Mouse (Mus musculus) embryonic facial prominence, embryonic 13.5 days (tissue): ENCODE results near the gene Tmprss9. TPM values are rescaled to one million over a fixed set of nuclear protein-coding genes. Genes with fewer than 3 reads are reported as not detected.

Experiments
- ATAC-seq: fragments of 200-750 bp; cut with Nextera tagmentation; 2 replicates; pipeline ENCODE4 v1.8.0; 2017; ENCODE audit warnings: low read depth; ENCODE audit not compliant: insufficient number of reproducible peaks, insufficient read depth, low FRiP score, low TSS enrichment
- H3K27ac ChIP-seq: fragments of 300-500 bp; sonication (generic); 2 replicates; pipeline ENCODE4 v1.5.1; 2015; ENCODE audit warnings: moderate library complexity, mild to moderate bottlenecking, inconsistent platforms
- H3K27me3 ChIP-seq: fragments of 300-500 bp; sonication (generic); 2 replicates; pipeline ENCODE4 v1.6.1; 2015; ENCODE audit warnings: mild to moderate bottlenecking, inconsistent platforms
- H3K36me3 ChIP-seq: fragments of 300-500 bp; sonication (generic); 2 replicates; pipeline ENCODE4 v1.6.1; 2015; ENCODE audit warnings: mild to moderate bottlenecking, inconsistent platforms
- H3K4me1 ChIP-seq: fragments of 300-500 bp; sonication (generic); 2 replicates; pipeline ENCODE4 v1.6.1; 2015; ENCODE audit warnings: inconsistent platforms
- H3K4me2 ChIP-seq: fragments of 300-500 bp; sonication (generic); 2 replicates; pipeline ENCODE4 v1.6.1; 2015; ENCODE audit warnings: moderate library complexity, mild to moderate bottlenecking, inconsistent platforms
- H3K4me3 ChIP-seq: fragments of 300-500 bp; sonication (generic); 2 replicates; pipeline ENCODE4 v1.5.1; 2015; ENCODE audit warnings: mild to moderate bottlenecking, inconsistent platforms
- H3K9ac ChIP-seq: fragments of 300-500 bp; sonication (generic); 2 replicates; pipeline ENCODE4 v1.6.1; 2015; ENCODE audit warnings: mild to moderate bottlenecking, inconsistent platforms
- H3K9me3 ChIP-seq: fragments of 300-500 bp; sonication (generic); 2 replicates; pipeline ENCODE4 v1.6.1; 2016; ENCODE audit warnings: inconsistent platforms
- WGBS: fragments of 180-500 bp; shearing (Covaris S2); methylation state at CpG from one replicate; pipeline ENCODE4 v1.1.7; 2015; ENCODE audit warnings: mixed read lengths; 5-methylcytosine and 5-hydroxymethylcytosine counted together
- polyA plus RNA-seq: library from polyadenylated mRNA; unstranded; fragments of >200 nt; fragmentation: Nextera tagmentation; extraction: Ambion mirVana; gene quantifications from 2 replicates; pipeline ENCODE4 v1.2.1, GENCODE M21; 2015

The Tmprss9 gene
- polyA plus RNA-seq, 1 experiment from 2014 or later = not detected

- H3K9ac ChIP-seq = no peak overlapping the region
- no peak overlapping the region for H3K4me2 ChIP-seq
- no peak for ATAC-seq
- no peak overlapping the region for H3K4me3 ChIP-seq
- H3K27me3 ChIP-seq = peaks cover 16% of the 10 kb centered on the region
- peaks cover 5% of the 10 kb centered on the region; the same call in 1 of the 2 replicates for H3K9me3 ChIP-seq
- H3K4me1 ChIP-seq = peaks cover 38% of the 10 kb centered on the region
- peaks cover 31% of the 10 kb centered on the region for H3K36me3 ChIP-seq
- no peak overlapping the region for H3K27ac ChIP-seq
- 69% methylated on average over 1 of the region's 1 CpGs for WGBS
These were observed 42.0 kb upstream of the Tmprss9 start for GRCm38 (mm10) chr10:80829359-80830278.

- H3K9ac ChIP-seq = no peak overlapping the region
- peaks cover 31% of the 10 kb centered on the region for H3K36me3 ChIP-seq
- H3K27ac ChIP-seq = no peak overlapping the region; the same call in 1 of the 2 replicates
- no peak overlapping the region for H3K4me3 ChIP-seq
- H3K9me3 ChIP-seq = peaks cover 14% of the 10 kb centered on the region
- H3K4me1 ChIP-seq = peaks cover 38% of the 10 kb centered on the region
- H3K4me2 ChIP-seq = no peak overlapping the region
- H3K27me3 ChIP-seq = peaks cover 32% of the 10 kb centered on the region
- ATAC-seq = no peak
- WGBS = 3% methylated on average over 9 of the region's 9 CpGs
These were observed 40.5 kb upstream of the Tmprss9 start for GRCm38 (mm10) chr10:80831136-80831535.

GRCm38 (mm10) chr10:80832818-80833217 is 38.8 kb upstream of the Tmprss9 start:
- no peak for ATAC-seq
- Histone ChIP-seq H3K4me1 (peaks cover 37% of the 10 kb centered on the region), H3K27ac (no peak overlapping the region), H3K4me3 (no peak overlapping the region), H3K4me2 (no peak overlapping the region), H3K27me3 (peaks cover 48% of the 10 kb centered on the region), H3K9me3 (peaks cover 14% of the 10 kb centered on the region), H3K9ac (no peak overlapping the region), H3K36me3 (peaks cover 31% of the 10 kb centered on the region)
- 73% methylated on average over 7 of the region's 7 CpGs for WGBS

GRCm38 (mm10) chr10:80835617-80836016 is 36.0 kb upstream of the Tmprss9 start:
- peaks cover 13% of the 10 kb centered on the region for H3K4me1 ChIP-seq
- H3K9me3 ChIP-seq = peaks cover 14% of the 10 kb centered on the region
- WGBS = 60% methylated on average over 30 of the region's 30 CpGs
- H3K36me3 ChIP-seq = peaks cover 9% of the 10 kb centered on the region
- H3K9ac ChIP-seq = no peak overlapping the region
- peaks cover 57% of the 10 kb centered on the region for H3K27me3 ChIP-seq
- peak overlapping the region; percentile 7; the same call in 1 of the 2 replicates for H3K4me2 ChIP-seq
- no peak overlapping the region for H3K27ac ChIP-seq
- no peak for ATAC-seq
- H3K4me3 ChIP-seq = 0 out of 2 replicates have a peak overlapping the region, but pooled peaks have one; percentile 5

GRCm38 (mm10) chr10:80836949-80837379 is 34.7 kb upstream of the Tmprss9 start:
- no peak overlapping the region for H3K4me2 ChIP-seq
- 0 out of 2 replicates have a peak, but pooled peaks cover 3% of the 10 kb centered on the region for H3K4me1 ChIP-seq
- no peak overlapping the region for H3K27ac ChIP-seq
- WGBS = 40% methylated on average over 7 of the region's 7 CpGs
- H3K36me3 ChIP-seq = 0 out of 2 replicates have a peak, but pooled peaks cover 4% of the 10 kb centered on the region
- peaks cover 14% of the 10 kb centered on the region for H3K9me3 ChIP-seq
- H3K27me3 ChIP-seq = peaks cover 67% of the 10 kb centered on the region
- H3K4me3 ChIP-seq = no peak overlapping the region
- no peak for ATAC-seq
- H3K9ac ChIP-seq = no peak overlapping the region

GRCm38 (mm10) chr10:80837827-80838226 is 33.8 kb upstream of the Tmprss9 start:
- H3K9me3 ChIP-seq = peaks cover 14% of the 10 kb centered on the region
- no peak overlapping the region for H3K9ac ChIP-seq
- no peaks in the 10 kb centered on the region for H3K36me3 ChIP-seq
- 9% methylated on average over 2 of the region's 2 CpGs for WGBS
- H3K4me2 ChIP-seq = no peak overlapping the region
- H3K27me3 ChIP-seq = peaks cover 75% of the 10 kb centered on the region
- ATAC-seq = no peak
- no peak overlapping the region for H3K4me3 ChIP-seq
- 0 out of 2 replicates have a peak, but pooled peaks cover 3% of the 10 kb centered on the region for H3K4me1 ChIP-seq
- H3K27ac ChIP-seq = no peak overlapping the region

- H3K9me3 ChIP-seq = peaks cover 14% of the 10 kb centered on the region
- no peak overlapping the region for H3K27ac ChIP-seq
- no peak overlapping the region for H3K4me3 ChIP-seq
- peaks cover 9% of the 10 kb centered on the region for H3K4me1 ChIP-seq
- H3K27me3 ChIP-seq = peaks cover 77% of the 10 kb centered on the region
- 45% methylated on average over 2 of the region's 2 CpGs for WGBS
- H3K9ac ChIP-seq = no peak overlapping the region
- no peak overlapping the region for H3K4me2 ChIP-seq
- no peak for ATAC-seq
- H3K36me3 ChIP-seq = no peaks in the 10 kb centered on the region
These were observed 33.2 kb upstream of the Tmprss9 start for GRCm38 (mm10) chr10:80838346-80838912.

GRCm38 (mm10) chr10:80839848-80840247 is 31.8 kb upstream of the Tmprss9 start:
- H3K9me3 ChIP-seq = peaks cover 7% of the 10 kb centered on the region
- H3K4me2 ChIP-seq = no peak overlapping the region
- H3K27ac ChIP-seq = no peak overlapping the region
- H3K36me3 ChIP-seq = no peaks in the 10 kb centered on the region
- peaks cover 77% of the 10 kb centered on the region for H3K27me3 ChIP-seq
- ATAC-seq = no peak
- H3K4me1 ChIP-seq = peaks cover 19% of the 10 kb centered on the region
- no peak overlapping the region for H3K9ac ChIP-seq
- no peak overlapping the region for H3K4me3 ChIP-seq
- 64% methylated on average over 6 of the region's 6 CpGs for WGBS

- Histone ChIP-seq H3K4me2 (no peak overlapping the region), H3K4me1 (peaks cover 19% of the 10 kb centered on the region), H3K9ac (no peak overlapping the region), H3K36me3 (no peaks in the 10 kb centered on the region), H3K9me3 (no peaks in the 10 kb centered on the region), H3K27ac (no peak overlapping the region), H3K27me3 (peaks cover 74% of the 10 kb centered on the region), H3K4me3 (no peak overlapping the region)
- ATAC-seq = no peak
- WGBS = 66% methylated on average over 2 of the region's 2 CpGs
These were observed 30.0 kb upstream of the Tmprss9 start for GRCm38 (mm10) chr10:80841685-80842084.

- Histone ChIP-seq H3K27me3 (peaks cover 68% of the 10 kb centered on the region), H3K4me2 (no peak overlapping the region)
These were observed 29.3 kb upstream of the Tmprss9 start for GRCm38 (mm10) chr10:80842334-80842733.

GRCm38 (mm10) chr10:80843087-80843930 is 28.3 kb upstream of the Tmprss9 start:
- H3K4me2 ChIP-seq = peak overlapping the region; percentile 89
- peaks cover 16% of the 10 kb centered on the region for H3K4me1 ChIP-seq
- H3K9me3 ChIP-seq = no peaks in the 10 kb centered on the region
- ATAC-seq = no peak
- 13% methylated on average over 32 of the region's 32 CpGs for WGBS
- H3K27ac ChIP-seq = no peak overlapping the region
- H3K36me3 ChIP-seq = no peaks in the 10 kb centered on the region
- H3K9ac ChIP-seq = peak overlapping the region; percentile 74
- H3K4me3 ChIP-seq = peak overlapping the region; percentile 55
- peaks cover 61% of the 10 kb centered on the region for H3K27me3 ChIP-seq

More at GRCm38 (mm10) chr10:80842334-80842733, 29.3 kb upstream of the Tmprss9 start:
- H3K9ac ChIP-seq = no peak overlapping the region
- H3K27ac ChIP-seq = no peak overlapping the region
- H3K4me3 ChIP-seq = no peak overlapping the region
- WGBS = 82% methylated on average over 15 of the region's 15 CpGs
- no peaks in the 10 kb centered on the region for H3K9me3 ChIP-seq
- H3K4me1 ChIP-seq = peaks cover 16% of the 10 kb centered on the region
- no peaks in the 10 kb centered on the region for H3K36me3 ChIP-seq
- ATAC-seq = no peak
